Mouse (Mus musculus) heart, postnatal 0 days (tissue): ENCODE measurements around the gene F830045P16Rik.

ENCODE experiments used
- CTCF ChIP-seq: IDR thresholded peaks from 2 replicates; pipeline ENCODE4 v1.5.1; 2016; ENCODE audit warnings: antibody characterized with exemption, control low read depth, low read depth
- EP300 ChIP-seq: IDR thresholded peaks from 2 replicates; pipeline ENCODE4 v1.6.1; 2016; ENCODE audit warnings: antibody characterized with exemption, low read depth

- TF ChIP-seq EP300 (no peak), CTCF (no peak)
Observed at GRCm38 (mm10) chr2:129514401-129514667, 22.1 kb downstream of the F830045P16Rik start.
